Mouse (Mus musculus) liver, embryonic 12.5 days (tissue): ENCODE data around the gene Pkm. TPM values are rescaled to one million over a fixed set of nuclear protein-coding genes. Genes with fewer than 3 reads are reported as not detected.

Experiments
- ATAC-seq: fragments of 200-750 bp; cut with Nextera tagmentation; 2 replicates; pipeline ENCODE4 v1.8.0; 2017; ENCODE audit warnings: moderate number of reproducible peaks, mild to moderate bottlenecking, moderate library complexity
- H3K27ac ChIP-seq: fragments of 300-500 bp; sonication (generic); 2 replicates; pipeline ENCODE4 v1.5.1; 2016; ENCODE audit warnings: mild to moderate bottlenecking
- H3K27me3 ChIP-seq: fragments of 300-500 bp; sonication (generic); replicated peaks from 2 replicates; pipeline ENCODE4 v1.6.1; 2016; ENCODE audit warnings: mild to moderate bottlenecking, moderate library complexity
- H3K36me3 ChIP-seq: fragments of 300-500 bp; sonication (generic); 2 replicates; pipeline ENCODE4 v1.6.1; 2016; ENCODE audit warnings: mild to moderate bottlenecking, moderate library complexity
- H3K4me1 ChIP-seq: fragments of 300-500 bp; sonication (generic); 2 replicates; pipeline ENCODE4 v1.6.1; 2016
- H3K4me2 ChIP-seq: fragments of 300-500 bp; sonication (generic); 2 replicates; pipeline ENCODE4 v1.6.1; 2016; ENCODE audit warnings: mild to moderate bottlenecking, moderate library complexity
- H3K4me3 ChIP-seq: fragments of 300-500 bp; sonication (generic); 2 replicates; pipeline ENCODE4 v1.5.1; 2016; ENCODE audit warnings: mild to moderate bottlenecking, moderate library complexity
- H3K9ac ChIP-seq: fragments of 300-500 bp; sonication (generic); 2 replicates; pipeline ENCODE4 v1.6.1; 2016; ENCODE audit warnings: mild to moderate bottlenecking, moderate library complexity
- H3K9me3 ChIP-seq: fragments of 300-500 bp; sonication (generic); replicated peaks from 2 replicates; pipeline ENCODE4 v1.6.1; 2016; ENCODE audit warnings: mild to moderate bottlenecking, moderate library complexity
- WGBS: fragments of 180-500 bp; shearing (Covaris S2); methylation state at CpG from one replicate; pipeline ENCODE4 v1.1.7; 2016; ENCODE audit not compliant: insufficient replicate concordance; 5-methylcytosine and 5-hydroxymethylcytosine counted together
- polyA plus RNA-seq: library from polyadenylated mRNA; unstranded; fragments of >200 nt; fragmentation: Nextera tagmentation; extraction: Ambion mirVana; gene quantifications from 2 replicates; pipeline ENCODE4 v1.2.1, GENCODE M21; 2016

Pkm gene
- polyA plus RNA-seq, 1 experiment from 2014 or later: 489 TPM

DNA sequence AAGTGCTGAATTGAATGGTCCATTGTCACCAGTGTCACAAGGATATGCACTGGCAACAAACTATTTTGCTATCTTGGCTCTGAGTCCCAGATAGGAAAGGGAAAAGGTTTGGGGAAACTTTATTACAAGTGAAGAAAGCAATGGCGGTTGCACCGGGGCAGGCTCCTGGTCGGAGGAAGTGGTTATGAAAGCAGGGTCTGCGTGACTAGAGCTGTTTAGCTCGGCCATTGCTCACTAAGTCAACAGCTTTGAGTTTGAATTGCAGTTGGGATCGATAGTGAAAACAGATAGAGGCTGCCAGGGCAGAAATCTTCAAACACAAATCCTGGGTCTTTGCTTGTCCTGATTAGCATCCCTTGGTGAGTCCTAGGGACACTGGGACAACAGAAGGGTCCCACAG, 11.7 kb downstream of the Pkm start:
- peaks cover 95% of the 10 kb centered on the region for H3K36me3 ChIP-seq
- no peak for ATAC-seq
- H3K4me3 ChIP-seq: no peak overlapping the region
- H3K9ac ChIP-seq: no peak overlapping the region
- H3K27me3 ChIP-seq: peaks cover 15% of the 10 kb centered on the region
- H3K27ac ChIP-seq: no peak overlapping the region
- WGBS: 73% methylated on average over 6 of the region's 6 CpGs
- peaks cover 29% of the 10 kb centered on the region for H3K4me1 ChIP-seq
- H3K4me2 ChIP-seq: no peak overlapping the region
- no peaks in the 10 kb centered on the region for H3K9me3 ChIP-seq

DNA sequence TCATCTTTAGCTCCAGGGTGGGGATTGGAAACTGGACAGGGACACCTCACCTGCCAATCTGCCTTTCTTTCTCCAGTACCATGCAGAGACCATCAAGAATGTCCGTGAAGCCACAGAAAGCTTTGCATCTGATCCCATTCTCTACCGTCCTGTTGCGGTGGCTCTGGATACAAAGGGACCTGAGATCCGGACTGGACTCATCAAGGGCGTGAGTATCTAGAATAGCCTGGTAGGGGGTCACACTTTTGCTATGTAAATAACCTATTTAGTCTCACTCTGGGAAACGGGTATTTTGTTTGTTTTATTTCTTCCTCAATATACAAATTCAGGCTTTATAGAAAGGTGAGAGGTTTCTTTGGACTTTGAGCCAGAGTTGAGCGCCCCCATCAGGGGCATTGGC, 12.3 kb downstream of the Pkm start:
- Histone ChIP-seq H3K36me3 (peaks cover 95% of the 10 kb centered on the region), H3K4me1 (peaks cover 34% of the 10 kb centered on the region), H3K4me3 (no peak overlapping the region), H3K9ac (no peak overlapping the region), H3K9me3 (no peaks in the 10 kb centered on the region), H3K27me3 (peaks cover 13% of the 10 kb centered on the region), H3K4me2 (no peak overlapping the region), H3K27ac (no peak overlapping the region)
- ATAC-seq: no peak
- 85% methylated on average over 7 of the region's 7 CpGs for WGBS

DNA sequence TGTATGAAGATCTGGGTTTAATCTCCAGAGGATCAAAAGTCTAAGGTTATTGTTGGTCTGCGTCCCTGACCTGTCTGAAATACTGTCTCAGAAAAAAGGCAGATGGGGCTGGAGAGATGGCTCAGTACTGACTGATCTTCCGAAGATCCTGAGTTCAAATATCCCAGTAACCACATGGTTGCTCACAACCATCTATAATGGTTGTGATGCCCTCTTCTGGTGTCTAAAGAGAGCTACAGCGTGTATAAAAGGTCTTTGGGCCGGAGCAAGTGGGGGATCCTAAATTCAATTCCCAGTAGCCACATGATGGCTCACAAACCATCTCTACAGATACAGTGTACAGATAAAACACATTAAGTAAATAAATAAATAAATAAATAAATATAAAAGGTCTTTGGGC, 13.0 kb downstream of the Pkm start:
- Histone ChIP-seq H3K36me3 (peaks cover 95% of the 10 kb centered on the region), H3K27ac (no peak overlapping the region), H3K4me2 (no peak overlapping the region), H3K4me3 (no peak overlapping the region), H3K27me3 (peaks cover 8% of the 10 kb centered on the region), H3K9me3 (no peaks in the 10 kb centered on the region), H3K4me1 (peaks cover 32% of the 10 kb centered on the region), H3K9ac (no peak overlapping the region)
- ATAC-seq: no peak
- WGBS: 80% methylated on average over 4 of the region's 4 CpGs

DNA sequence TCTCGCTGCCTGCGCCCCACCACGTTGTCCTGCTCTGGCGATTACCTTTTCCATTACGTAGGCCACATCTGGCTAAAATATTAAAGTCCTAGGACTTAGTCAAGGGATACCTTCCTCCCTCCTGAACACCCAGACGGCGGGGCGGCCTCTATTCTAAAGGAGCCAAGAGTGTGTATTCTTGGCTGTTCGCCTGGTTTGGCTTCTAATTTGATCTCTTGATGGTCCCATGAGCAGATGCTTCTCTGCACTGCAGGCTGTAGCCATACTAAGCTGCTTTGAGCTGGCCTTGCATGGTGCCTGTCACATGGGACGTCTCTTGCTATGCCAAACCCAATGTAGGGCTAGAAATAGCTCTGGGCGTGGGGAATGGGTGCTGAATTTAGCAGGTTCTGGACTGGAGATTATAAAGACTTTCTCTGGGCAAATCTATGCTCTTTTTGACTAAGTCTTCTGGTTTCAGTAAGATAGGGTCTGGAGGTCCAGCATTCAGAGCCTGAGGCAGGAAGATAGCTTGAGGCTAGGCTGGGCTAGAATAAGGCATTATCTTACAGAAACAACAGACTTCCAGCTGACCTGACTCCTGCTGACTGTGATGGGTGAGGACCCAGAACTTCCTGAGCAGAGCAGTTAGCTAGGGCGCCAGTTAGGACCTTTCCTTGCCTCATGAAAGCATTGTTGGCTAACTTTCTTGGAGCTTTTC, 16.2 kb downstream of the Pkm start:
- Histone ChIP-seq H3K4me1 (peaks cover 32% of the 10 kb centered on the region), H3K4me3 (no peak overlapping the region), H3K27ac (peak overlapping the region; percentile 42; the same call in 1 of the 2 replicates), H3K4me2 (0 out of 2 replicates have a peak overlapping the region, but pooled peaks have one; percentile 12), H3K9me3 (no peaks in the 10 kb centered on the region), H3K36me3 (peaks cover 95% of the 10 kb centered on the region), H3K9ac (no peak overlapping the region), H3K27me3 (peaks cover 17% of the 10 kb centered on the region)
- 62% methylated on average over 12 of the region's 12 CpGs for WGBS
- ATAC-seq: peak; percentile 86

DNA sequence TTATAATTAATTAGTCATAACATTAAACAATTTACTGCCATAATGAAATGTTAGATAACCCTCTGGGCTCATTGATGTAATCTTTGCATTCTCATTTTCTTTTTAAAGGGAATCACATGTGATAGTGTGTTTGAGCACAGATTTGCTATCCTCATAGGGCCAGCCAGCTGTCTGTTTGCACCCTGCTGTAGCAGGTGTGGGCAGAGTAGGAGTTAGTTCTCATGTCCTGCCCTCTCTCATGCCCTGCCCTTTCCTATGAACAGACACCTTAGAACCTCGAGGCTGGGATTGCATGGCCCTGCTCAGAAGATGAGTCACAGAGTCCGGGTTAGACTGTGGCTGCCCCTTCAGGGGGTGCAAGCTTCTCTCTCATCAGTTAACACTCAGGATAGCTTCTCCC, 17.3 kb downstream of the Pkm start:
- peaks cover 17% of the 10 kb centered on the region for H3K27me3 ChIP-seq
- WGBS: 67% methylated on average over 2 of the region's 2 CpGs
- H3K27ac ChIP-seq: no peak overlapping the region
- no peak overlapping the region for H3K9ac ChIP-seq
- H3K4me2 ChIP-seq: no peak overlapping the region
- ATAC-seq: no peak
- H3K9me3 ChIP-seq: no peaks in the 10 kb centered on the region
- no peak overlapping the region for H3K4me3 ChIP-seq
- H3K36me3 ChIP-seq: peaks cover 93% of the 10 kb centered on the region
- H3K4me1 ChIP-seq: peaks cover 32% of the 10 kb centered on the region

DNA sequence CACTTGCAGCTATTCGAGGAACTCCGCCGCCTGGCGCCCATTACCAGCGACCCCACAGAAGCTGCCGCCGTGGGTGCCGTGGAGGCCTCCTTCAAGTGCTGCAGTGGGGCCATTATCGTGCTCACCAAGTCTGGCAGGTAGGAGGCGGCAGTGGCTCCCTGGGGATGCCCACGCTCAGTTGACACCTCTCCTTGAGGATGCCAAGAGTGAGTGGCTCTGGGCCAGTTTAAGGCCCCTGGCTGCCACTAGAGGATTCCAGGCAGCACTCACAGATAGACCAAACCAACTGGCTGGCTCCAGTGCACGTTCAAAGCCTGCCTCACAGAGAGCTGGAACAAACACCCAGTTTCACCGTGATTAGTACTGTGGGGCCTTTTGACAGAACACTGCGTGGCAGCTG, 19.4 kb downstream of the Pkm start:
- Histone ChIP-seq H3K9me3 (no peaks in the 10 kb centered on the region), H3K36me3 (peaks cover 81% of the 10 kb centered on the region), H3K27me3 (peaks cover 24% of the 10 kb centered on the region), H3K4me1 (peaks cover 44% of the 10 kb centered on the region), H3K9ac (no peak overlapping the region), H3K4me2 (no peak overlapping the region), H3K27ac (no peak overlapping the region), H3K4me3 (no peak overlapping the region)
- no peak for ATAC-seq
- WGBS: 89% methylated on average over 14 of the region's 14 CpGs

DNA sequence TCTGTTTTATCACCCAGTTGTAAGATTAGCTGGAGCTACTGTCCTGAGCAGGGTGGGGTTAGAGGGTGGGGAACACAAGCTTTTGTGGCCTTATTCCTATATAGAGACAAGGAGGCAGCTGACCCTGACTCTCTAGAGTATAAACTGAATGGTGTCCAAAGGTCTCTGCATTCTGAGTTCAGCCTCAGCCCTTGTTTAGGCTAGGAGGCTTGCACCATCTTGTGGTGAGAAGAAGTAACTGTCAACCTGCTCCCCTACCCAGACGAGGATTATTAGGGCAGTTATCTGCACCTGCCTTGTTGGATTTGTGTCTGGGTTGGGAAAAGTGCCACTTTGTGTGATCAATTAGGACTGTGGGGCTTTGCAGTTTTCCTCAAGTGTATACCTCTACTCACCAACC, 22.1 kb downstream of the Pkm start:
- Histone ChIP-seq H3K9me3 (no peaks in the 10 kb centered on the region), H3K4me2 (no peak overlapping the region), H3K27ac (no peak overlapping the region), H3K36me3 (peaks cover 55% of the 10 kb centered on the region), H3K27me3 (peaks cover 43% of the 10 kb centered on the region), H3K9ac (no peak overlapping the region), H3K4me1 (peaks cover 18% of the 10 kb centered on the region), H3K4me3 (no peak overlapping the region)
- 29% methylated on average over 1 of the region's 1 CpGs for WGBS
- peak; percentile 39; the same call in 1 of the 2 replicates for ATAC-seq

DNA sequence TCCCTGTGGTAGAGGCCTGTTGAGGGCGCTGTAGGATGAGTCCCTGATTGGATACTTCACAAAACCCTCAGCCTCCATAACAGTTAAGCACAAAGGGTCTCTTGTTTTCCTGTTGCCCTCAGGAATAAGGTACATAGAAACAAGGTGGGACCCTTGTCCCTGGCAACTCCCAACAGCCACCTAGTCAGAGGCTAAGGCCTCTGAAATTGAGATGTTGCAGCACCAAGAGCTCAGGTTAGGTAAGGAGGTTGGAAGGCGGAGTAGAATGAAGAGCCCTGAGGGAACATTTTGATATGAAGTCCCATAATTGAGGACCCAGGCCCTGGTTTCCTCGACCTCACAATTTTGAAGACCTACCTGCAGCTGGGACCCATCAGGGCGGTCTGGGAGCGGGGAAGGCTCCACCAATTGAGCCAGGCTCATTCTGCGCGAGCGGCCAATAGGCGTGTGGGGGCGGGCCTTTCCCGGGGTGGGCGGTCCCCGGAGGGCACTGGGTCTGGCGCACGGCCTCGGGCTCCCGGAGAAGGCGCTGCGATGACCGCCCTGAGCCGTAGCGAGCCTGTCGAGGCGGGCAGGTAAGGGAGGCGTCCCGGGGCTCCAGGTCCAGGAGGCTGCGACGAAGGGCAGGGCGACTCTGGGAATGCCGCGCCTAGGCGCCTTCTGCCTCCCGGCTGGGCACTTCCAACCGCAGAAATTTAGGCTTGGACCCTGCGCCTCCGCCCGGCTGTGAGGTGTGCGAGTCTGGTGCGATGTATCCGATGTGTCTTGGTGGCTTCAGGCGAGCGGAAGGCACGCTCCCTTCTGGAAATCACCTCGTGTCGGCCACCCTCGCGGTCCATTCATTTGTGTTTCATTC, 23.7 kb downstream of the Pkm start, which contains the start of gene Gramd2:
Gramd2 (plus strand) TSS at position 467 of the 856 bp plus-strand sequence.
- Histone ChIP-seq H3K27me3 (peaks cover 49% of the 10 kb centered on the region), H3K4me3 (peak within 1 kb of the TSS; percentile 52), H3K9ac (peak within 1 kb of the TSS; percentile 45), H3K4me1 (peaks cover 14% of the 10 kb centered on the region), H3K9me3 (no peaks in the 10 kb centered on the region), H3K27ac (no peak within 1 kb of the TSS), H3K36me3 (peaks cover 39% of the 10 kb centered on the region), H3K4me2 (peak within 1 kb of the TSS; percentile 84)
- ATAC-seq: peak; percentile 91
- WGBS: 4% methylated on average over 47 of the region's 47 CpGs

DNA sequence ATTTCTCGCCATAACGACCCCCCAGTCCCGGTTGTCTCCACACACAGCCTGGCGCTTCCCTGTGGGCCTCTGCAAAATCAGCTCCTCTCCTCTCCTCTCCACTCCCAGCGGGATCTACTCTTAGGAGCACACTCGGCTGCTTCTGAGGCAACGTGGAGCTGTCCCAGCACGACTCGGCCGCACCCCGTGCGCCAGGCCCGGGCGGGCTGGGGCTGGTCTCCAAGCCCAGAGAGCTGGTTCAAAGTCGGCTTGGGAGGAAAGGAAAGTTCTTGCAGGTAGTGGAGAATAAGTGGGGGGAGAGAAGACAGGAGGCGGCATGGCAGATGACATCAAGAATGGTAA, 24.3 kb downstream of the Pkm start:
- H3K27ac ChIP-seq: no peak overlapping the region
- WGBS: 25% methylated on average over 16 of the region's 16 CpGs
- peak overlapping the region; percentile 52 for H3K4me3 ChIP-seq
- no peaks in the 10 kb centered on the region for H3K9me3 ChIP-seq
- H3K4me1 ChIP-seq: peaks cover 14% of the 10 kb centered on the region
- H3K9ac ChIP-seq: no peak overlapping the region
- ATAC-seq: no peak
- peaks cover 33% of the 10 kb centered on the region for H3K36me3 ChIP-seq
- H3K27me3 ChIP-seq: peaks cover 53% of the 10 kb centered on the region
- peak overlapping the region; percentile 84 for H3K4me2 ChIP-seq

DNA sequence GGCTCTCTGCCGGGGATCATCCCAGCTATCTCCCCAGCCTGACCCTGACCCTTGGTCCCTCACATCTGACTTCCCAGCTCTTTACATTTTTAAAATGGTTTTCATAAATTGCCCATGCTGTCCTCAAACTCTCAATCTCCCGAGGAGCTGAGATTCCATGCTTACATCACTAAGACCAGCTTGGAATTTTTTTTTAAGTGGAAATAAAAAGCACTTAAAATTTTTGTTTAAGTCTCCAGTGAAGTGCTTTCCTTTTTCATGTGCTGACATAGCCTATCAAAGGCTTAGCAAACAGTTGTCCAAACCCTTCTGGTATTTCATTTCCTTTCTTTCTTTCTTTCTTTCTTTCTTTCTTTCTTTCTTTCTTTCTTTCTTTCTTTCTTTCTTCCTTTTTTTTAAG, 27.9 kb downstream of the Pkm start:
- no peak overlapping the region for H3K4me3 ChIP-seq
- H3K9ac ChIP-seq: no peak overlapping the region
- ATAC-seq: no peak
- no peak overlapping the region for H3K4me2 ChIP-seq
- peaks cover 19% of the 10 kb centered on the region for H3K4me1 ChIP-seq
- 55% methylated on average over 2 of the region's 2 CpGs for WGBS
- peaks cover 69% of the 10 kb centered on the region for H3K27me3 ChIP-seq
- H3K9me3 ChIP-seq: no peaks in the 10 kb centered on the region
- no peak overlapping the region for H3K27ac ChIP-seq
- H3K36me3 ChIP-seq: peaks cover 4% of the 10 kb centered on the region; the same call in 1 of the 2 replicates

DNA sequence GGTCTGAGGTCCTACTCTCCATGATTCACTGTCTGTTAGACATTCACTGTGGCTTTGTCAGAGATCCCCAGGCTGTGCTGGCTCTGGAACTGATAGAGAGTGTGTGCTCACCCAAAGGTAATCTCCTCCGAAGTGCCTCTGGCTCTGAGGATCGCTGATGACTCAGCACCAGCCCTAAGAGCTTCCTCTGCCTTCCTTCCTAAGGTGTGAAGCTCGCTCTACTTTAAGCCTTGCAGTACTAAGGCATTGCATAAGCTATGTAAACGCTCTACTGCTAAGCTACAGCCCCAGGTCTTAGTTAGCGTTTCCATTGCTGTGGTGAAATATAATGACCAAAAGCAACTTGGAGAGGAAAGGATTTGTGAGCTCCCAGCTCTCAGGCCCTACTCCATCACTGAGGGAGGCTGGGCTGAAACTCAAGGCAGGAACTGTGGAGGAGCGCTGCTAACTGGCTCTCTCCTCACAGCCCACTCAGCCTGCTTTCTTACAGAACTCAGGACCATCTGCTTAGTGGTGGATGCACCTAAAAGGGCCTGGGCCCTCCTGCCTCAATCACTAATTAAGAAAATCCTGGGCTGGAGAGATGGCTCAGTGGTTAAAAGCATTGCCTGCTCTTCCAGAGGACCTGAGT, 31.4 kb downstream of the Pkm start:
- Histone ChIP-seq H3K4me1 (0 out of 2 replicates have a peak, but pooled peaks cover 5% of the 10 kb centered on the region), H3K27ac (no peak overlapping the region), H3K27me3 (peaks cover 63% of the 10 kb centered on the region), H3K9me3 (no peaks in the 10 kb centered on the region), H3K4me2 (no peak overlapping the region), H3K36me3 (no peaks in the 10 kb centered on the region), H3K9ac (no peak overlapping the region), H3K4me3 (no peak overlapping the region)
- WGBS: 12% methylated on average over 6 of the region's 6 CpGs
- ATAC-seq: no peak

DNA sequence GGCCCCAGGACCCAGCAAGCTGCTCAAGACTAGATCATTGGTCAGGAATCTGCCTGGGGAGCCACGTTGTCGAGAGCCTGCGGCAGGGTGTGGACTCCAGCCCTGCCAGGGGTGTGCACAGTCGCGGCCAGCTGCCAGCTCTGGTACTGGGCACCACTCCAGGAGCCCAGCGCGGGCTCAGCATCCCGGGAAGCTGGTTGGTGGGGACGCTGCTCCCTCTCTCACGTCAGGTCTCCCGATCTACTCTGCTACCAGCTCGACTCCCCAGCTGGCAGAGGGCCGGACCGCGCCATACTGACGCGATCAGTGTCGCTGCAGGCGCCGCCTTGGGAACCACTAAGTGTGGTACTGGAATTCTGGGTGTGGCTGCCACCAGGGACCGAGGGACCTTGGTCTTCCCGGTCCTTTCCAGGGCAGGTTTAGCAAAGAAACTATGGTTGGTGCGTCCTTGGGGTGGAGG, 35.5 kb downstream of the Pkm start:
- H3K9ac ChIP-seq: no peak overlapping the region
- H3K9me3 ChIP-seq: no peaks in the 10 kb centered on the region
- peaks cover 8% of the 10 kb centered on the region; the same call in 1 of the 2 replicates for H3K4me1 ChIP-seq
- no peaks in the 10 kb centered on the region for H3K36me3 ChIP-seq
- no peak for ATAC-seq
- H3K27me3 ChIP-seq: peaks cover 32% of the 10 kb centered on the region
- WGBS: 11% methylated on average over 23 of the region's 23 CpGs
- H3K27ac ChIP-seq: no peak overlapping the region
- H3K4me3 ChIP-seq: no peak overlapping the region
- peak overlapping the region; percentile 38 for H3K4me2 ChIP-seq
